In the genomic region with DNA sequence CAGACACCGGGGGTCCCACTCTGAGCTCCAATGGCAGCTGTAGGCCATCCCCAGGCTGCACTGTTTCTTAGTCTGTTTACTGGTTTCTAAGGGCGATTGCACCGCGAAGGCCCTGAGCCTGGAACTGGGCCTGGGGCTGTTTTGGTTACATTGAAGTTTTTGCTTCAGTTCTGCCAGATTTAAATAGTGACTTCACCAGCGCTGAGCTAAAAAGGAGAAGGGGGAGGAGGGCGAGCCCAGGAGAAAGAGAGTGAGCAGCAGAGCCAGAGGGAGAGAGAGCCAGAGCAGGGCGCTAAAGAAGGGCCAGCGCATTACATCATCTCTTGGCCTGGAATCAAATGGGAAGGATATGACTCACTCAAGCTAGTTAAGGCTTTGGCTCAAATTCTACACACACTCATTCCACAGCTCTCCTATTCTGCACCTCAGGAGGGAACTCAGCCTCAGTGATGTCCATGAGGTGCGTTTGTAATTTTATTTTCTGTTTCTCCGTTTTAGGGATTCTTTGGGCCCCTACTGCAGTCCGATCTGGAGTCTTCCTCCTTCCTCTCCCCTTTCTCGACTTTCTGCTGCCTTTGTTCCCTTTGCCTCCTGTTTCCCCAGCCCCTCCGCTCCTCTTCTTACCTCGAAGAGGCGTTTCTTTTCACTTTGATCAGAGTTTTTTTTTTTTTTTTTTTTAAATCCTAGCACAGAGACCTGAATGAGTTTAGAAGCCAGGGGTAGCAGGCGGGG, we compare ENCODE assay signal across 7 mouse cellular contexts.
DNase-seq lines count a peak whose midpoint lies in the region; ATAC-seq and TF ChIP-seq lines count a peak whose summit lies in the region.

No protein-coding gene starts in this region.

- no peak for TF ChIP-seq CTCF in brain, embryonic 14.5 days (IDR thresholded peaks at IDR 0.05; ENCODE audit: borderline replicate concordance, extremely low read depth, insufficient read depth, insufficient read length)
- TF ChIP-seq CTCF in embryonic fibroblast, embryonic 13.5 days (IDR thresholded peaks at IDR 0.05; ENCODE audit: borderline replicate concordance, insufficient read depth, low read length) = no peak

- peak; percentile 86 for ATAC-seq in kidney, embryonic 14.5 days (ENCODE audit: low FRiP score, low TSS enrichment)
- peak; percentile 94 for ATAC-seq in limb, embryonic 13.5 days (ENCODE audit: low FRiP score, low read depth)
- ATAC-seq in midbrain, embryonic 14.5 days (ENCODE audit: low FRiP score, low TSS enrichment) = peak; percentile 90

- no peak for TF ChIP-seq POLR2A in brain, embryonic 14.5 days (IDR thresholded peaks at IDR 0.05; ENCODE audit: borderline replicate concordance, extremely low read depth, insufficient read depth, insufficient read length, poor library complexity, severe bottlenecking)
- TF ChIP-seq POLR2A in embryonic fibroblast, embryonic 13.5 days (IDR thresholded peaks at IDR 0.05; ENCODE audit: low read depth, low read length) = no peak

- no peaks in the 10 kb centered on the region for H3K27me3 ChIP-seq in kidney, embryonic 14.5 days (ENCODE audit: control insufficient read depth, insufficient read depth, low read length)
- no peaks in the 10 kb centered on the region for H3K27me3 ChIP-seq in limb, embryonic 13.5 days
- H3K27me3 ChIP-seq in midbrain, embryonic 14.5 days (ENCODE audit: control insufficient read depth, insufficient read depth, low read length) = no peaks in the 10 kb centered on the region; the same call in 1 of the 2 replicates

- no peaks in the 10 kb centered on the region for H3K9me3 ChIP-seq in kidney, embryonic 14.5 days (ENCODE audit: control insufficient read depth, low read length)
- no peaks in the 10 kb centered on the region for H3K9me3 ChIP-seq in limb, embryonic 13.5 days
- H3K9me3 ChIP-seq in midbrain, embryonic 14.5 days (ENCODE audit: control insufficient read depth, low read length) = no peaks in the 10 kb centered on the region

- peaks cover 8% of the 10 kb centered on the region; the same call in 1 of the 2 replicates for H3K4me1 ChIP-seq in embryonic fibroblast, embryonic 13.5 days (ENCODE audit: control insufficient read depth, insufficient read depth, low read length)
- H3K4me1 ChIP-seq in kidney, embryonic 14.5 days (ENCODE audit: control insufficient read depth, insufficient read depth, low read length) = peaks cover 17% of the 10 kb centered on the region; the same call in 1 of the 2 replicates
- peaks cover 76% of the 10 kb centered on the region for H3K4me1 ChIP-seq in limb, embryonic 13.5 days
- peaks cover 13% of the 10 kb centered on the region for H3K4me1 ChIP-seq in midbrain, embryonic 14.5 days (ENCODE audit: control insufficient read depth, insufficient read depth, low read length)

- no peak overlapping the region for H3K27ac ChIP-seq in embryonic fibroblast, embryonic 13.5 days (ENCODE audit: insufficient read depth, low read length)
- peak overlapping the region; percentile 42; the same call in 1 of the 2 replicates for H3K27ac ChIP-seq in kidney, embryonic 14.5 days (ENCODE audit: low read depth, low read length)
- H3K27ac ChIP-seq in limb, embryonic 13.5 days = peak overlapping the region; percentile 96
- H3K27ac ChIP-seq in midbrain, embryonic 14.5 days (replicated peaks; ENCODE audit: low read depth, low read length) = peak overlapping the region; percentile 52; the same call in 1 of the 2 replicates

- no peaks in the 10 kb centered on the region for H3K36me3 ChIP-seq in kidney, embryonic 14.5 days (ENCODE audit: control insufficient read depth, insufficient read depth, low read length)
- H3K36me3 ChIP-seq in limb, embryonic 13.5 days = no peaks in the 10 kb centered on the region
- H3K36me3 ChIP-seq in midbrain, embryonic 14.5 days (ENCODE audit: control insufficient read depth, insufficient read depth, low read length) = no peaks in the 10 kb centered on the region

- WGBS in kidney, embryonic 14.5 days = 6% methylated on average over 15 of the region's 16 CpGs
- 3% methylated on average over 16 of the region's 16 CpGs for WGBS in limb, embryonic 13.5 days
- WGBS in midbrain, embryonic 14.5 days = 4% methylated on average over 15 of the region's 16 CpGs

- H3K4me3 ChIP-seq in embryonic fibroblast, embryonic 13.5 days (ENCODE audit: insufficient read depth, low read length) = peak overlapping the region; percentile 51
- H3K4me3 ChIP-seq in kidney, embryonic 14.5 days (ENCODE audit: low read length) = peak overlapping the region; percentile 25
- peak overlapping the region; percentile 49 for H3K4me3 ChIP-seq in limb, embryonic 13.5 days
- H3K4me3 ChIP-seq in midbrain, embryonic 14.5 days (replicated peaks; ENCODE audit: low read depth, low read length) = peak overlapping the region; percentile 15

- H3K9ac ChIP-seq in kidney, embryonic 14.5 days (ENCODE audit: low read depth, low read length) = peak overlapping the region; percentile 36; the same call in 1 of the 2 replicates
- peak overlapping the region; percentile 66 for H3K9ac ChIP-seq in limb, embryonic 13.5 days
- H3K9ac ChIP-seq in midbrain, embryonic 14.5 days (replicated peaks; ENCODE audit: low read length) = peak overlapping the region; percentile 10; the same call in 1 of the 2 replicates

- H3K4me2 ChIP-seq in kidney, embryonic 14.5 days (replicated peaks; ENCODE audit: low read depth, low read length) = peak overlapping the region; percentile 43
- H3K4me2 ChIP-seq in limb, embryonic 13.5 days (replicated peaks) = peak overlapping the region; percentile 69
- peak overlapping the region; percentile 41 for H3K4me2 ChIP-seq in midbrain, embryonic 14.5 days (ENCODE audit: low read length)

- DNase-seq in brain, embryonic 14.5 days (ENCODE audit: low read depth) = peak; percentile 98
- peak; percentile 95 to 97 for DNase-seq in heart, adult 9 months (ENCODE audit: low spot score in 2 of 2)
- DNase-seq in midbrain, embryonic 14.5 days = peak; percentile 86
- peak; percentile 97 for DNase-seq in skeletal muscle tissue, adult 2 months (ENCODE audit: low read depth, low spot score)

Comparison
In these comparisons a context has a peak if more than half of its experiments do, and no peak if none do; other contexts are left out.
1. H3K9ac ChIP-seq: peak in every context shown above with its lines; median percentile 66 in limb, embryonic 13.5 days; 36 in kidney, embryonic 14.5 days; 10 in midbrain, embryonic 14.5 days.